Mouse (Mus musculus) G1E-ER4 (cell line): ENCODE results near the gene Atp8a1. TPM values are rescaled to one million over a fixed set of nuclear protein-coding genes. Genes with fewer than 3 reads are reported as not detected.

ENCODE experiments used
- GATA1 ChIP-seq: IDR thresholded peaks from one replicate; pipeline ENCODE4 v1.8.0; 2012; ENCODE audit warnings: low read length, inconsistent platforms
- polyA plus RNA-seq: library from polyadenylated mRNA; stranded (reverse); fragments of >175 nt; gene quantifications from 2 replicates; pipeline ENCODE4 v1.2.3, GENCODE M21; 2012

The Atp8a1 gene
- polyA plus RNA-seq, 1 experiment = 18.8 TPM

DNA sequence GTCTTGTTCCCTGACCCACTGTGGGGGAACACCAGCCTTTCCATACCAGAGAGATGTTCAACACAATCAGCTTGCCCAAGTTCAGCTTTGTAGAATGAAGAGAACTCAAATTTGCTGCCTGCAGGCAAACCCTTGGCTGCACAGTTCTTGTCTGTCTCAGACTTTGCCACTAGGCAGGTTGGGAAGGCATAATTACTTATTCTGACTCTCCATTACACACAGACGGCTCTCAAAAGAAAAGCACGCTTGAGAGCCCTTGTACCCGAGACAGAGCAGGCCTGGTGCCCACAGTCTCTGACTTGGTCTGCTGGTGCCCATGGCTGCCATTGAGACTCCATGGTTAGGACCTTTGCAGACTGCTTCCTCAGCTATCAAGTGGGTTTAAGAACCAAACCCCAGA lies 212.9 kb downstream of the Atp8a1 start:
- no peak for TF ChIP-seq GATA1

DNA sequence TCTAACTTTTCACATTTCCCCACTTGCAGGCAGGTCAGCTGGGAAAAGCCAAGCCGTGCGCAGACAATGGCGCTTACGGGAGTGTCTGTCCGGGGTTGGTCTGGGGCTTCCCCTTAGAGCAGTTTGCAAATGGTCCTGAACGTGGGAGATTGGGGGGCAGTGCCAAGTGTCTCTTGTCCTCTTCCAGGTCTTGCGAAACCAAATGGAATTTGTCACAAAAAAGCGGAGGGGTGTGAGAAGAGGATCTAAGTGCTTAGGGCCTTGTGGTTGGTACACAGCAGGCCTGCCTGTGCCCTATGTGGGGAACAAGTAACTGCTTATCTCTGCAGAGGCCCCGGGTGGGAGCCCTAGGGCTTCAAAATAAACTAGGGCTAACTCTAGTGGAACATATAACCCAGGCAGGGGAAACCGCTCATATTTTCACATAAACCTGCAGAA lies 213.4 kb downstream of the Atp8a1 start:
- TF ChIP-seq GATA1 = no peak

DNA sequence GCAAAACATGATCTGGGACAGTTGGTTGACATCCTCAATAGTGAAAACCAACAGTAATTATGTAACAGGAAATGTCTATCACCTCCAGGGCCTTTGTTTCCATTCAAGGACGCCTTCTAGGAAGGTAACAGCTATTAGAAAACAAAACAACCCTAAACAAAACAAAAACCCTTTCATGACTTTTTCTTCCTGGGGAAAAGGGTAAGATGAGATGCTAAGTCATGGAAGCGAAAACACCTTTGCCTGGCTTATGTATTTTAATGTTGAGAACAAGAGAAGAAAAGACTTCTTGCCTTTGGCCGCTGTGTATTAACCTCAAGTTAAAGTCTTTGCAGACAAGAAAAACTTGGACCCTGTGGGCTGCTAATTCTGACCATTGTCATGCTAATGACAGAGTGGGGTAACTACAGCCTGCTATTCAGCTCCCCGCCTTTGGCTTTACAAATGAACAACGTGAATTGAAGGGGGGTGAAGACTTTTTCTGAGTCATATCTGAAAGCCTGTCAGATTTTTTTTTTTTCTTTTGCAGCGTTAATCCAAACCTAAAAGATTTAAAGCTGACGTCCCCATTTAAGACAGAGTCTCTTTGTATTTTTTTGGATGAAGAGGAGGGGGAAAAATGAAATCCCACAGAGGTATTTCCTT lies 214.0 kb downstream of the Atp8a1 start:
- TF ChIP-seq GATA1 = no peak

- TF ChIP-seq GATA1 = no peak
Observed at GRCm38 (mm10) chr5:67631261-67631660, 216.0 kb downstream of the Atp8a1 start.

- TF ChIP-seq GATA1 = no peak
Observed at GRCm38 (mm10) chr5:67629861-67630260, 217.4 kb downstream of the Atp8a1 start.

DNA sequence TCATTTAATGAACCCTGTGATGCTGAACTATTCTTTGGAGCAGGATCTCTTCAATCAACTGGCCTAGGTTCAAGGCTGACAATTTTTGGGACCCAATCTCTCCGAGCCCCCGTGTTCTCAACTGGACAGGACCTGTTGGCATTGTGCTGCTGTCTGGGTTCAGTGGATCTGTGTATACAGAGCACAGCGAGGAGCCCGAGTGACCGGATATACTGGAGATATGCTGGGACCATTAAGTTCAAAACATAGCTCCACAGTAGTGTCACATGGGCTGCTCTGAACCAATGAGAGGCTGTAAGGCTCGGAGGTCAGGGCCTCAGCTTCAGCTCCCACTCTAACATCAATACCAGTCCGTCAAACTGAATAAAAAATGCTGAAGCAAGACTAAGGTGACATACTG lies 217.8 kb downstream of the Atp8a1 start:
- no peak for TF ChIP-seq GATA1

DNA sequence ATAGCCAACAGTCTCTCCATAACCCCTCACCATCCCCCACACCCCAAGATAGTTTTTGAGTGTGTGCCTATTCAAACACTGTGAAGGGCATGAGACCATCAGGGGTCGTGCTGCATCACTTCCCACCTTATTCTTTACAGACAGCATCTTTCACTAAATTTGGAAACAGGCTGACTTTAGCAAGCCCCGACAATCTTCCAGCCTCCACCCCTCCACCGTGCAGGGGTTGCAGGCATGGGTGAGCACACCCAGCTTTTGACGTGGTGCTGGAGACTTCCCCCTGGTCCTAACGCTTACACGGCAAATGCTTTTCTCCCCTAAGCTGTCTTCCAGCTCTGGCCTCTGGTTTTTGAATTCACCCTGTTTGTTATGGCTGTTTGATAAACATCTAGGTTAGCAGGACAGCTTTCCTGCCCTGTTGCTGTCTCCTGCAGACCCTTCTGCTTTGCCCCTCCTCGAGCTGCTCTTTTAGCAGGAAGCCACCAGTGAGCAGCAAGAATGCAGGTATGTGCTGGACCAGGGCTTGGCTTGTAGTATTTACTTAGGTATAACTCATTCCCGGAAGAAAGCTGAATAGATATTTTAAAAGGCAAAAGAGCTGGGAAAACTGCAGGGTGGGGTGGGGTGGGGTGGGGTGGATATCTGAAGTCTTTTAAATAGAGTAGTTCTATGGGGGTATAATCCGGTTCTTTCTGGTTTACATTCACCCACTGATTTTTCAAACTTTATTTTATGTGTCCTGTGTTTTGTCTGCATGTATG lies 218.9 kb downstream of the Atp8a1 start:
- no peak for TF ChIP-seq GATA1

GRCm38 (mm10) chr5:67621230-67621629 lies 226.0 kb downstream of the Atp8a1 start:
- no peak for TF ChIP-seq GATA1

GRCm38 (mm10) chr5:67609520-67609837 lies 237.8 kb downstream of the Atp8a1 start:
- TF ChIP-seq GATA1 = no peak

GRCm38 (mm10) chr5:67608674-67609519 lies 238.3 kb downstream of the Atp8a1 start:
- no peak for TF ChIP-seq GATA1

DNA sequence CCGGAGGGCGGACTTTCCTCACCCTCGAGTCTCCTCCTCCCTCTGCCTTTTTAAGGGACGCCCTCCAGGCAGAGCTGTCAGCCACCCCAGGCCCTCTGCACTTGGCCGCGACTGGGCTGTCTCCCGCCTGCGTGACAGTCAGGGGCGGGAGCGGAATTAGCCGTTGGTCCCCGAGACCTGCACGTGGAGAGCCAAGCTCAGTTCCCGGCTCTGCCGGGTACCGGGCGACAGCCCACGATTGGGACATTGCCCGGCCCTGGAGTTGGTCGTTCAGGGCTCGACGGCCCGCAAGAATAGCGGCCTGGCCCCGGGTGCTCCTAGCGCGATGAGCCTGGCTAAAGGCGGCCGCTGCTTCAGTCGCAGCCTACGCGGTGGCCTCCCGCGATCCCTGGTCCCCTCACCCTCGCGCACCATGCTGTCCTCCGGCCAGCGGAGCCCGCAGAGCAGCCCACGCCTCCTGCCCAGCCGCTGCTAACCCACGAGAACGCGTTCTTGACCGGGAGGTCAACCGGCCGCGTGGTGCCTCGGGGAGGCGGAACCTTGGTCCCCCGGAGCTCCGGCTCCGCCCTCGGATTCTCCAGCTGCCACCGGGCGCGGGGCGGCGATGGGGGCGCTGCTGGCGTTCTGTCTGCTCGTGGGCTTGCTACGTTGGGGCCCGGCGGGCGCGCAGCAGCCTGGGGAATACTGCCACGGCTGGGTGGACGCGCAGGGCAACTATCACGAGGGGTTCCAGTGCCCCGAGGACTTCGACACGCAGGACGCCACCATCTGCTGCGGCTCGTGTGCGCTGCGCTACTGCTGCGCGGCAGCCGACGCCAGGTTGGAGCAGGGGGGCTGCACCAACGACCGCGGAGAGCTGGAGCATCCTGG lies 239.2 kb downstream of the Atp8a1 start, which contains the start of gene Shisa3:
Shisa3 (plus strand) TSS at position 79 of the 870 bp plus-strand sequence.
- TF ChIP-seq GATA1 = no peak

DNA sequence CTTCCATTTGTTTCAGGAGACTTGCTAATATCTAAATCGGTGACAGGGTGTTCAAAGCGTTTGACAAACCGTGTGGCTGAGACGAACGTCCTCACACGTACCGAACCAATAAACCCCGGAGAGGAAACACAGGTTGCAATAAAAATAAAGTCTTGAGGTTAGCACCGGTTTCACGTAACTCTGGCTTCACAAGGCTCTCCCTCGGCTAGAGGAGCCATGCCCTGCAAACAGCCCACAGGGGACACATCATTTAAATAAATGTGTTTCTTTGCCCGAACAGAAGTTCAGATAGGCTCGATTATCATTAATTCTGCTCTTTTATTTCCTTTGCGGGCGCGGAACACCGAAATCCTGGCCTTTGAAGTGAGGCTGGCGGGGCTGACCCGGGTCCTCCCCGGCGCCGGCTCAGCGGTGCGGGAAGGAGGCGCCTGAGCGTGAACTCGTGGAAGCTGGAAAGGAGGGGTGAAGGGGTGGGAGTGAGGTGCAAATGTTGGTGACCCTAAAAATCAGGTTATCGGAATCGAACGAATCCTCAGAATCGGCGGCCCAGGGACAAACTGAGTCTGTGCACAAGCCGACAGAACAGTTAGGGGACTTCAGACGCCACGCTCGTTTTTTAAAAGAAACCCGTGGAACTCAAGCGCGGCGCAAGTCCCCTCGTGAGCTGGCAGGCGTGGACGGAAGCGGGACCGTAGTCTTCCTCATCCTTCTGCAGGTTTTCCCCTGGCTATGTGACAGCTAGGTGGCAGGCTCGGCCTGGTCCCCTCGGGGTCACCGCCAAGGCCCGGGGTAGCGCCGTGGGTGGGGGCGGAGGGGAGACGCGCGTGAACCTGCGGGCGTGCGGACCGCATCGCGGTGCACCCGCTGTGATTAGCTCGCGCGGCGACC lies 240.1 kb downstream of the Atp8a1 start:
- no peak for TF ChIP-seq GATA1

- no peak for TF ChIP-seq GATA1
Observed at GRCm38 (mm10) chr5:67605951-67606350, 241.3 kb downstream of the Atp8a1 start.

DNA sequence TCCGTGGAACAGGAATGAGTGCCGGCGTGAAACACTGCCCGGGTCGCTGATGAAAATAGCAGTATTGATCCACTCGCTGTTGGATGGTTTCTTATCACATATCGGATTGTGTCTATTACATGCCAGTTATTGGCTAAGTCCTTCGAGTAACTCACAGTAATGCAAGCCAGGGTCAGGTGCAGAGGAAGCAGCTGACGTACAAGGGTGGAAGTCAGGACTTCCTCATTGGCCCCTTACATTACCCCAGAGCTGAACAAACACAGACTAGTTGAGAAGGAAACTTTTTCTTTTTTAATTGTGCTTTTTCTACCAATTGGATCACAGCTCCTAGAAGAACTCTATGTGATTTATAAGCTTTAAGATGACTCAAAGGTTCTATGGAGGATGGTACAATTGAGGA lies 247.3 kb downstream of the Atp8a1 start:
- TF ChIP-seq GATA1 = no peak
